Mouse (Mus musculus) layer of hippocampus, adult 2 months (tissue): ENCODE measurements around the gene Nfkbiz. TPM values are rescaled to one million over a fixed set of nuclear protein-coding genes. Genes with fewer than 3 reads are reported as not detected.
"Not testable (repeated sequence)": the region's sequence is repeated elsewhere in the genome, so short reads cannot be mapped to it uniquely, and the experiment has no call there.

Source experiments
- DNase-seq, 2 experiments: peaks; one replicate each; pipeline ENCODE4 v3.0.0; 2022; ENCODE audit warnings: low spot score in 2 of 2
- H3K27ac ChIP-seq: fragments of 200-600 bp; 2 replicates; pipeline ENCODE4 v1.8.1; 2022
- H3K4me3 ChIP-seq: fragments of 200-600 bp; 2 replicates; pipeline ENCODE4 v1.8.1; 2022; ENCODE audit warnings: mild to moderate bottlenecking
- CTCF ChIP-seq: fragments of 200-600 bp; conservative IDR thresholded peaks from 2 replicates; pipeline ENCODE4 v1.8.1; 2022; ENCODE audit warnings: antibody characterized with exemption, mild to moderate bottlenecking, moderate library complexity
- total RNA-seq, 2 experiments: library from RNA; stranded (reverse); gene quantifications; 2 replicates each; pipeline ENCODE4 v1.2.3; 2021

The Nfkbiz gene
- total RNA-seq, 2 experiments from 2014 or later: 5.9 to 8.5 TPM

DNA sequence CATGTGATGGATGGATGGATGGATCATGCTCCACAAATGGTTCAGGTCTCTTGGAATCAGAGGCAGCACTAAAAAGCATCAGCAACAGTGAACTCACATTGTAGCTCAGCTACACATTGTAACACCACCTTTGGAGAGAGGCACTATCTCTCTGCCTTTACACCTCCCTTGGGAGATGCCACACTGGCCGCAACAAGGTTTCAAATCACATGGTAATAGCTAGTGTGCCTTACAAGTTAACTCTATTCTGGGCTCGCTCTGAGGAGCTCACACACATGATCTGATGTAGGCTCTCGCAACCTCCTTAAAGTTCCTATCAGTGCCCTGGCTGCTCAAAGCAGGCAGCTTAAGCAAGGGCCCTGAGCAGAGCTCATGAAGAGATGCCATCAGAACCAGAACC, 11.8 kb upstream of the Nfkbiz start:
- Histone ChIP-seq H3K4me3 (no peak overlapping the region), H3K27ac (no peak overlapping the region)
- TF ChIP-seq CTCF: no peak
- DNase-seq: no peak

DNA sequence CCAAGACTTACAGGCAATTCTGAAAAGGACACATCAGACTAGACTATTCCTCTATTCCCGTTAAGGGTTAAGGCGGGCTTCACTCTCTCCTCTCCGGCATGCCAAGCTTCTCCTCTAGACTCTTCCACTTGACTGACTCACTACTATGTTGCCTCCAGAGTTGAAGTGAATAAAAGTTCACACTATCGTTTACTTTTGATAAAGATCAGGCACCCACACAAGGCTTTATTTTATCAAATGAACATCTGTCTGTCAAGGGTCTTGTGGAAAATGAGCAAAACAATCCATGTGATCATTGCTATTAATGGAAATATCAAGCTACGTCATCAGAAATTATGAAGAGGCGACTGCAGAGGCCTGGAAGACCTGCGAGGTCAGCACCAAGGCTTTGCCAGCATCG, 9.0 kb upstream of the Nfkbiz start:
- Histone ChIP-seq H3K4me3 (no peak overlapping the region), H3K27ac (no peak overlapping the region)
- no peak for TF ChIP-seq CTCF
- no peak for DNase-seq

DNA sequence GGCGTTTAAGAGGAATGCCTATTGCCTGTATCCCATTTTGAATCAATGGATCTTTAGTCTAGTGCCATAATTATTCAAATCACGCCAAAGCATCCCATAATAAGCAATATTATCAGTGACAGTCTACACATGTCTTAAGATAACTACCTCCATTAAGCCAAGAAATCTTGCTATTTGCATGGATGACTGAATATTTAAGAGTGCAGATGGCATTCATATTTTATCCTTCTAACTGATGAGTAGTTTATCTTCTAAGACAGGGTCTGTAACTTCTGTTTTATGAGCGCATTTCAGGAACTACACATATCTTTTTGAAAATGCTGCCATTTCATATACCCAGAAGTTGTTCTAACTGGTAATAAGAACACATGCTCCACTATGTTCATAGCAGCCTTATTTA, 6.1 kb upstream of the Nfkbiz start:
- DNase-seq: no peak
- no peak overlapping the region for H3K4me3 ChIP-seq
- TF ChIP-seq CTCF: no peak
- H3K27ac ChIP-seq: no peak overlapping the region

DNA sequence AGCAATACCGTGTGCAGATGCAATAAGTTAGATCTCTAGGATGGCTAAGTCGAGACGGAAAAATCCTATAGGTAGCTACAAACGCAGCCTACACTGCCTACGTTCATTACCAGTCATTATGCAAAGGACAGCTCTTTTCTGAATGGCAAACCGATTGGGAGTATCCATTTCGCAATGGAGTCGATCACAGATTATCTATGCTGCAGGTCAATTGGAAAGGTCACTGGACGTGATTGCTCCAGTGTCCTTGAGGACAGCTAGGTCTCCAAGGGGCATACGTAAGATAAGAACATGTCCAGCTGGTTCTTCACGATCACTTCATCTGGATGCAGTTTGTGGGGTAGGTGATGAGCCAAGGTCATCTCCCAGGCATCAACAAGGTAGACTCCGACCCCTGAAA, 5.2 kb upstream of the Nfkbiz start:
- no peak overlapping the region for H3K4me3 ChIP-seq
- no peak for DNase-seq
- TF ChIP-seq CTCF: no peak
- no peak overlapping the region for H3K27ac ChIP-seq

DNA sequence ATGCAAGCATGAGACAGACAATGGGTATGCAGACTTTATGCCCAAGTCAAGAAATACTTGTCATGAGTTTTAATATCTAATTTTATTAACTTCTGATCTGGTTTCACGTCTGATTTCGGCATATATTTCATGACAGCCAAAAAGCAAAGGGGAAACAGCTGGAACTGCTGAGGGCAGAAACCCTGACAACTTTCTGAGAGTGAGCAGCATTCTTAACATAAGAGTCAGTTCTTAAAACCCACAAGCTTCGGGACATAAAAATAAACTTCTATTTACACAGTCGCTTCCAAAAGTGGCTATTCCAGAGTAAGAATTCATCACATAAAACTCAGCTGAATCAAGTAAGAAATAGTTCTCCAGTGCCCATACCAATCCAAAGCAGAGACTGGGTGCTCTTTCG, 4.4 kb upstream of the Nfkbiz start:
- no peak overlapping the region for H3K27ac ChIP-seq
- DNase-seq: no peak
- H3K4me3 ChIP-seq: no peak overlapping the region
- no peak for TF ChIP-seq CTCF

DNA sequence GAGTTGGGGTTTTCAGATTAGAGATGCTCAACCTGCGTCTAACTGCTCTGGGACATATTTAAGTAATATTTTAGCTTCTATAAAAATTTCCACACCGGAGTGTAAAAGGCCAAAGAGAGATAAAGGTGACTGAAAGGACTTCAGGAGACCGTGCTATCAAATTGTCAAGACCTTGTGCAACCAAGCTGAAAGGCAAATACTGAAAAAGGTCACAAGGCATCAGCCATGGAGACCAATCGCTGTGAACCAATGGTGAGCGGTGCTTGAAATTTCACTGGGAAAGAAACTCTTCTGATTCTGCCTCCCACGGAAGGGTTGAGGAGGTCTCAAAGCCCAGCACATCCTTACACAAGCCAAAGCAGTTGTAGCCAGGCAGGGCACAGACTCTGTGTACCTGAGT, 2.8 kb upstream of the Nfkbiz start:
- DNase-seq: no peak
- no peak overlapping the region for H3K27ac ChIP-seq
- no peak for TF ChIP-seq CTCF
- no peak overlapping the region for H3K4me3 ChIP-seq

DNA sequence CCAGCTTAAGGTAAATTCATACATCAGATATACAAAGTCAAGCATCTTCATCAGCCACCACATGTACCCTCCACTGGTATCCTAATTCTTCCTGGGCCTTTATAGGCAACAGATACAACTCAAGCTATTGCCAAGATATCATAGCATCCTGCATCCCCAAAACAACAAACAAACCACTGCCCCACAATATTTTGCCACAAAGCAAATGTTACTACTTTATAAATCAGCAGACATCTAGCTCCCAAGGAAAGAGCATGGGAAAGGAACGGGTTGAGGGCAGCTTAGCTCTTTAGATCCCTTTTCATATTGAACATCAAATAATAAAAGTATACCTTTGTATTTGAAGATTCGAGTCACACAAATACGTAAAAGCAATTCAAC, 580 bp downstream of the Nfkbiz start:
- no peak for TF ChIP-seq CTCF
- H3K4me3 ChIP-seq: peak overlapping the region; percentile 72
- DNase-seq: no peak
- peak overlapping the region; percentile 97 for H3K27ac ChIP-seq

DNA sequence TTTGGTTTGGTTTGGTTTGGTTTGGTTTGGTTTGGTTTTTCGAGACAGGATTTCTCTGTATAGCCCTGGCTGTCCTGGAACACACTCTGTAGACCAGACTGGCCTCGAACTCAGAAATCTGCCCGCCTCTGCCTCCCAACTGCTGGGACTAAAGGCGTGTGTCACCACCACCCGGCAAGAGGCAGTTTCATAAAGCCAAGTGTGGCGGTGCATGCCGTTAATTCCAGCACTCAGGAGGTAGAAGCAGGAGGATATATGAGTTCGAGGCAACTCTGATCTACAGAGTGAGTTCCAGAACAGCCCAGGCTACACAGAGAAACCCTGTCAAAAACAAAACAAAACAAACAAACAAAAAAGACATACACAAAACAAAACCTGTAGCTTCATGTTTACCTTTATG, 1.0 kb downstream of the Nfkbiz start:
- DNase-seq: not testable (repeated sequence)
- Histone ChIP-seq H3K4me3 (peak overlapping the region; percentile 72; the same call in 1 of the 2 replicates), H3K27ac (peak overlapping the region; percentile 97; the same call in 1 of the 2 replicates)

DNA sequence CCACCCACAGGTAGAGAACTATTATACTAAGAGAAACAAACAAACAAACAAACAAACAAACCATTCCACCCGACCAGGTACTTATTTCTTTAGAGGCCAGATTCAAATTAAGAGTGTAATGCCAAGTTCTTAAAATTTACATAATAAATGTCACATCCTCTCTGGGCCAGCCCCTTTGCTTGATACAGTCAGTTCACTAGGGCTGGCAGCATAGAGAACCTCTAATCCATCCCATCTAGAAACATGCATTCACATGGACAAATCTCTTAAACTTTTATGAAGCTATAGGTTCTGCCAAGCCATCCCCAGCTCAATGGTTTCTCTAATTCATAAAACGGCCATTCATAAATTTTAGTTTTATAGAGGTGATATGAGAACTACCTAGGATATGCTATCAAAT, 1.5 kb downstream of the Nfkbiz start:
- no peak for TF ChIP-seq CTCF
- Histone ChIP-seq H3K27ac (peak overlapping the region; percentile 73; the same call in 1 of the 2 replicates), H3K4me3 (no peak overlapping the region)
- no peak for DNase-seq

DNA sequence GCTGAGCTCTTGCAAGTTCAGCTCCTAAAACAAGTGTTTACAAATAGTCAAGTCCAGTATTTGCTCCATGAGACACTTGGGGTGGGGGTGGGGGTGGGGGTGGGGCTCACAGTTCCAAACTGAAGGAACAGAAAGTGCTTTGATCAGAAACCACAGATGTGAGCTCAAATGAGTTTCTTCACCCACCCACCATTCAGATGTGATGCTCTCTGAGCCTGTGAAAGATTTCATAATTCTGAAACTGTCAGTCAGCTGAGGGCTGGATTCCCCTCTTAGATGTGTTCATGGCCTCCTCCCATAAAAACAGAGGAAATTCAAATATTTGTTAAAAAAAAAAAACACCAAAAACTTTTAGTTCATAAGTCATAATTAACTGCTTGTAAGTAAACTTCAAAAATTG, 2.9 kb downstream of the Nfkbiz start:
- TF ChIP-seq CTCF: no peak
- H3K4me3 ChIP-seq: no peak overlapping the region
- peak overlapping the region; percentile 77 for H3K27ac ChIP-seq
- DNase-seq: peak; percentile 29 to 33

DNA sequence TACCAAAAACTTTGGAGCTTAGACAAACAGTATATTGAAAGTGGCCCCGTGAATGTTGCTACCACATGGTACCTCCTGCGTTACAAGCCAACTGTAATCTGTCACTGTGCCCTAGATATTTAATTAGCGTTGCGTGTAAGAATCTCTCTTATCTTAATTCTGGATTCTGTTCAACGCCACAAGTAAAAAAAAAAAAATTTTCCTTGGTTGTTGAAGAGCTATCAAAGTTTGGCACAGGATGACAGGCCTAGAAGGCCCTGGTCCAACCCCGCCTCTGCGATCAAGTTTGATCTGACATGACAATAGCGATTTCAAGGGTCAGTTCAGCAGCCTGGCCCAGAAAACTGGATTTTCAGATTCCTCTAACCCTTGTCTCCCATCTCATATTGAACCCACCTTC, 6.1 kb downstream of the Nfkbiz start:
- TF ChIP-seq CTCF: no peak

DNA sequence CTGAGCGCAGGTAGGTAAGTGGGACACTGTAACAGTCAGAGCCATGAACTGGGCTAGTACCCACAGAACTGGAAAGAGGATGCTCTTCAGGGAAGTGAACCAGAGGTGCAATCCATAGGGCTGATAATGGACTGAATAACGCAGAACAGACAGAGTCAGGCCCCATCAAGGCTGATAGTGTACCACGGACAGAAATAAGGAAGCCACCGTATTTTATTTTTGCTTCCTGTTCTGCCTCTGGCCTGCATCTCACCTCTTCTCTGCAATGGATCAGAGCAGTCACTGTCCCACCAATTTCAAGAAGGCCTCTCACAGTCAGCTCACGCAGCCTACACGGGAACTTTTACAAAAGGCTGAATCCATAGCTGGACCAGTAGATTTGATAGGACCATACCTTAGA, 6.7 kb downstream of the Nfkbiz start:
- DNase-seq: no peak
- TF ChIP-seq CTCF: no peak
- H3K4me3 ChIP-seq: no peak overlapping the region
- no peak overlapping the region for H3K27ac ChIP-seq

More for the DNA sequence above, 6.1 kb downstream of the Nfkbiz start:
- Histone ChIP-seq H3K4me3 (no peak overlapping the region), H3K27ac (0 out of 2 replicates have a peak overlapping the region, but pooled peaks have one; percentile 36)
- no peak for DNase-seq

DNA sequence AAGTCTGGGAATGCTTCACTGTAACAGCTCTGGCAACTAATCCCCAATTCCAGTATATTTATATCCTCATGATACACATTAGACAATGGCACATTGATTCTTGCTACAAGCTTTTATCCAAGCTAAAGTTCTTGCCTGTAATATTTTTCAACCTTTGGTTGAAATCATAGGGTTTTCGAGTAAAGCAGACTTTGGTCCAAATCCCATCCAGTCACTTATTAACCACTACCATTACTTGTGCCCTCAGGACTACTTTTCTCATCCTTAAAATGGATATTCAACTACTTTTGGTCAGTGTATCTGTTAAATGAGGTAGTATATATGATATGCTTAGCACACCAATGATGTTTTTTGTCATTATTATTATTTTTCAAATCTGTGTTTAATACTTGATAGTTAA, 7.2 kb downstream of the Nfkbiz start:
- TF ChIP-seq CTCF: no peak
- no peak overlapping the region for H3K4me3 ChIP-seq
- H3K27ac ChIP-seq: no peak overlapping the region
- no peak for DNase-seq

DNA sequence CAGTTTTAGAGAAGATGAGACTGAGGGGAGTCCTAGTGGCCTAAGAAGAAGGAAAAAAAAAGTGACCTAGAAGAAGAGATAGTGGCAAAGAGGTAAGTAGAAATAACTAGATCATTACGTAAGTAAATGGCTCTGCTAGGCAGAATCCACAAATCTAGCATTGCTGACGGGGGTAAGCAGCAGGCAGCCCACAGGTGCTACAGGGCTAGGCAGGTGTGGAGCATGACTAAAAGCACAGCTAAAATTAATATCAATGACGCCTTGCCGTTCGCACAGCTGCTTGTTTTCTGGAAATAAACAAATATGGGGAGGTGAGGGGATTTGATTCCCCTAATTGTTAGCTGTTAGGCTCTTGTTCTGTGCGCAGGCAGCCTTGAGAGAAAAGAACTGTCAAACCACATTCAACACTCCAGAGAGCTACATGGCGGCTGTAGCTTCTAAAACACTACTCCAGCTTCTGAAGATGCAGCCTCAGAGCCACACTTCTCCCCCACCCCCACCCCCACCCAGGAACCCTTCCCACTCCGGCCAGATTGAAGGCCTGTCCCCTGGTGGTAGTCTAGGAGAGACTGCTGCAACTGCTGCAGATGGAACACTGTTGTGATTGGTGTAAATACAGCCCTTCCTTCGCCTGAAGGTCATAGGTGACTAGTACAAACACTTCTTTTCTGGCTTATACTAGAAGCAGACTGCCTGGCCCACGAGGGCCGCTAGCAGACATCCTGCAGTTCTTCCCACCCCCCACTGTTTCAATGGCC, 15.1 kb downstream of the Nfkbiz start:
- no peak for DNase-seq
- Histone ChIP-seq H3K4me3 (no peak overlapping the region), H3K27ac (peak overlapping the region; percentile 96)
- TF ChIP-seq CTCF: peak; percentile 19; the same call in 1 of the 2 replicates
